Mouse (Mus musculus): Measurements from ENCODE around the gene Frmpd1. TPM values are rescaled to one million over a fixed set of nuclear protein-coding genes. Genes with fewer than 3 reads are reported as not detected.

Gene Frmpd1
- 0.38 and 0.60 TPM in 2 replicates for polyA plus RNA-seq (2015; fragmentation: Nextera tagmentation; extraction: Ambion mirVana)

DNA sequence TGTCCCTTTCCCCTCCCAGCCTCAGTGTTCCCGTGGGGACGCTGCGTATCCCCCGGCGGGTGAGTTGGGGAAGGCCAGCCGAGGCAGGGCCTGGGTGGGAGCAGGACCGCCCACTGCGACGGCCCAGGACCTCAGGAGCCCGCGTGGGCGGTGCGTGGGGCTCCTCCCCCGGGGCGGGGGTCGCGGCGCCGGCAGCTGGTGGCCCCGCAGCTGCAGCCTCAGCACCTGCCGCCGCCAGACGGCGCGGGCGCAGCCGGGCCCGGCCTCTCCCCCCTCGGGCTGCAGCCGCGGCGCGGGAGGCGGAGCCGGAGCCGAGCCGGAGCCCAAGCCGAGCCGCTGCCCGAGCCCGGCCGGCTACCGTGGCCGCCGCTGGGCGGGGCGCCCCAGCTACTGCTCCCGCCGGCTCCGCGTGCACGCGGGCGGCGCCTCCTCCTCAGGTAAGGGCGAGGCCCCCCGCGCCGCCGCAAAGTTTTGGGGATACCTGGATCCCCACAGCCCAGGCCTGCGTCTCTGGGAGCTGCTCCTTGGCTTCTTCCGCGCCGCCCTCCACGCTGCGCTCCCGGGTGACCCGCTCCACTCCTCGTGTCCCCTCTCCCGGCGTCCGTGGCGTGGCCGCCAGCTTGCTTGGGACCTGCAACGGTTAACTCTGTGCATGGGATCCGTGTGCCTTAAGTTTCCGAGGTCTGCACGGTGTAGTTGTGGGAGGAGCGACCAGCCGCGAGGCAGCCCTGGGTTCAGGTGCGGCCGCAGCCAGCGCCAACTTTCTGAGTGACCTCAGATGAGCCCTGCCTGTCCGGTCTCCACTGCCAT is at the start of gene Frmpd1:
Gene Frmpd1 (plus strand): TSS at position 355 of the 810 bp plus-strand sequence.
- Histone ChIP-seq H3K9me3 (no peaks in the 10 kb centered on the region), H3K36me3 (no peaks in the 10 kb centered on the region), H3K4me3 (peak within 1 kb of the TSS; percentile 59), H3K9ac (replicated peaks) (peak within 1 kb of the TSS; percentile 56), H3K4me2 (replicated peaks) (peak within 1 kb of the TSS; percentile 94), H3K27me3 (peaks cover 12% of the 10 kb centered on the region; the same call in 1 of the 2 replicates), H3K4me1 (peaks cover 13% of the 10 kb centered on the region), H3K27ac (replicated peaks) (no peak within 1 kb of the TSS)
- peak; percentile 84 for ATAC-seq (replicated peaks)
- 0% methylated on average over 77 of the region's 85 CpGs for WGBS

GRCm38 (mm10) chr4:45137636-45138035 is 47.0 kb upstream of the Frmpd1 start:
- WGBS, result 62% methylated on average over 4 of the region's 4 CpGs
- no peaks in the 10 kb centered on the region for H3K36me3 ChIP-seq
- no peak overlapping the region for H3K4me3 ChIP-seq
- no peak overlapping the region for H3K9ac ChIP-seq (replicated peaks)
- no peaks in the 10 kb centered on the region for H3K27me3 ChIP-seq
- no peak overlapping the region for H3K4me2 ChIP-seq (replicated peaks)
- H3K27ac ChIP-seq (replicated peaks), result no peak overlapping the region
- no peak for ATAC-seq (replicated peaks)
- no peaks in the 10 kb centered on the region for H3K9me3 ChIP-seq
- 0 out of 2 replicates have a peak, but pooled peaks cover 3% of the 10 kb centered on the region for H3K4me1 ChIP-seq

- H3K4me2 ChIP-seq (replicated peaks), result no peak overlapping the region
- H3K36me3 ChIP-seq, result no peaks in the 10 kb centered on the region
- no peak overlapping the region for H3K9ac ChIP-seq (replicated peaks)
- no peaks in the 10 kb centered on the region for H3K9me3 ChIP-seq
- no peak for ATAC-seq (replicated peaks)
- 70% methylated on average over 5 of the region's 5 CpGs for WGBS
- H3K27me3 ChIP-seq, result no peaks in the 10 kb centered on the region
- H3K4me3 ChIP-seq, result no peak overlapping the region
- H3K27ac ChIP-seq (replicated peaks), result no peak overlapping the region
- H3K4me1 ChIP-seq, result peaks cover 11% of the 10 kb centered on the region; the same call in 1 of the 2 replicates
Observed at GRCm38 (mm10) chr4:45141835-45142234, 42.8 kb upstream of the Frmpd1 start.

DNA sequence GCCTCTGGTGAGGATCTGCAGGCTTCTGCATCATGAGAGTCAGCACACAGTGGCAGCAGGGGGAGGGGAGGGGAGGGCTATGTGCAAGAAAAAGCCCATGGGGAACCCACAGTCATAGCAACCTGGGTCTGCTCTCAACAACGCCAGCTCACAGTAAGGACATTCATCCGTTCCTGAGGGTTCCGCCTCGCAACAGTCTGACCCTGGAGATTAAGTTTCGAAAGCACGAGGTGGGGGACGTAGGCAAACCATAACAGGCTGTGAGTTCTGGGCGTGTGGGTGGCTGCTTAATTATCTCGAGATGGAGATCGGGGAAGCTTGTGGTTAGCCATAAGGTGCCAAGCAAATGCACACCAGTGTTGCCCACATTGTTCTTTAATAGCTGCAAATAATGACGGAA is 42.3 kb upstream of the Frmpd1 start:
- H3K27ac ChIP-seq (replicated peaks), result no peak overlapping the region
- H3K9ac ChIP-seq (replicated peaks), result no peak overlapping the region
- no peak overlapping the region for H3K4me2 ChIP-seq (replicated peaks)
- WGBS, result 21% methylated on average over 11 of the region's 11 CpGs
- ATAC-seq (replicated peaks), result 0 out of 2 replicates have a peak, but pooled peaks have one; percentile 43
- H3K9me3 ChIP-seq, result no peaks in the 10 kb centered on the region
- no peaks in the 10 kb centered on the region for H3K27me3 ChIP-seq
- peaks cover 11% of the 10 kb centered on the region; the same call in 1 of the 2 replicates for H3K4me1 ChIP-seq
- no peaks in the 10 kb centered on the region for H3K36me3 ChIP-seq
- no peak overlapping the region for H3K4me3 ChIP-seq

DNA sequence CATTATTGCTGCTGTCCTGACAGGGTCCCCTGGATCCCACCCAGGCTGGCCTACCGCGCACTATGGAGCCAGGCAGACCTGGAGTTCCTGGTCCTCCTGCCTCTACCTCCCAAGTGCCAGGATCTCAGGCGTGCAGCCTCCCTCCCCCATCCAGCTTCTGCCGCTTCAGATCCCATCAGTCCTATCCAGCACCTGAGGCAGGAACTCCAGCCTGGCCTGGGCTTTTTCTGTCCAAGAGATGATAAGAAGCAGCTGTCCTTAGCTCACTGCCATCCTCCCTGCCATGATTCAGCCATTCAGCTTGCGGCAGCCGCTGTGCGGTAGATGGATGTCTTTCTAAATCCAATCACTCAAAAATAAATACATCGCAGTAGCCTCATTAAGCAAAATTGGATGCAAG is 41.7 kb upstream of the Frmpd1 start:
- H3K27me3 ChIP-seq, result no peaks in the 10 kb centered on the region
- no peaks in the 10 kb centered on the region for H3K36me3 ChIP-seq
- no peaks in the 10 kb centered on the region for H3K9me3 ChIP-seq
- no peak overlapping the region for H3K4me3 ChIP-seq
- WGBS, result 60% methylated on average over 8 of the region's 8 CpGs
- H3K9ac ChIP-seq (replicated peaks), result no peak overlapping the region
- H3K27ac ChIP-seq (replicated peaks), result no peak overlapping the region
- peaks cover 11% of the 10 kb centered on the region; the same call in 1 of the 2 replicates for H3K4me1 ChIP-seq
- H3K4me2 ChIP-seq (replicated peaks), result no peak overlapping the region
- no peak for ATAC-seq (replicated peaks)

- H3K4me3 ChIP-seq, result no peak overlapping the region
- H3K27ac ChIP-seq (replicated peaks), result no peak overlapping the region
- 71% methylated on average over 3 of the region's 3 CpGs for WGBS
- no peak for ATAC-seq (replicated peaks)
- H3K9me3 ChIP-seq, result no peaks in the 10 kb centered on the region
- H3K4me1 ChIP-seq, result no peaks in the 10 kb centered on the region
- no peak overlapping the region for H3K4me2 ChIP-seq (replicated peaks)
- no peak overlapping the region for H3K9ac ChIP-seq (replicated peaks)
- H3K27me3 ChIP-seq, result no peaks in the 10 kb centered on the region
- H3K36me3 ChIP-seq, result no peaks in the 10 kb centered on the region
Observed at GRCm38 (mm10) chr4:45156433-45156832, 28.2 kb upstream of the Frmpd1 start.

- no peak overlapping the region for H3K4me2 ChIP-seq (replicated peaks)
- no peaks in the 10 kb centered on the region for H3K9me3 ChIP-seq
- H3K36me3 ChIP-seq, result no peaks in the 10 kb centered on the region
- no peak overlapping the region for H3K27ac ChIP-seq (replicated peaks)
- no peaks in the 10 kb centered on the region for H3K27me3 ChIP-seq
- H3K9ac ChIP-seq (replicated peaks), result no peak overlapping the region
- WGBS, result 75% methylated on average over 9 of the region's 9 CpGs
- ATAC-seq (replicated peaks), result no peak
- no peak overlapping the region for H3K4me3 ChIP-seq
- no peaks in the 10 kb centered on the region for H3K4me1 ChIP-seq
Observed at GRCm38 (mm10) chr4:45158608-45159007, 26.1 kb upstream of the Frmpd1 start.

GRCm38 (mm10) chr4:45160773-45161172 is 23.9 kb upstream of the Frmpd1 start:
- Histone ChIP-seq H3K9ac (replicated peaks) (no peak overlapping the region), H3K4me1 (no peaks in the 10 kb centered on the region), H3K9me3 (no peaks in the 10 kb centered on the region), H3K4me3 (no peak overlapping the region), H3K4me2 (replicated peaks) (no peak overlapping the region), H3K27me3 (no peaks in the 10 kb centered on the region), H3K36me3 (no peaks in the 10 kb centered on the region), H3K27ac (replicated peaks) (no peak overlapping the region)
- WGBS, result 85% methylated on average over 6 of the region's 6 CpGs
- no peak for ATAC-seq (replicated peaks)

GRCm38 (mm10) chr4:45163711-45164110 is 21.0 kb upstream of the Frmpd1 start:
- H3K36me3 ChIP-seq, result no peaks in the 10 kb centered on the region
- H3K27me3 ChIP-seq, result no peaks in the 10 kb centered on the region
- H3K27ac ChIP-seq (replicated peaks), result no peak overlapping the region
- H3K4me3 ChIP-seq, result no peak overlapping the region
- no peak overlapping the region for H3K9ac ChIP-seq (replicated peaks)
- H3K4me2 ChIP-seq (replicated peaks), result no peak overlapping the region
- no peaks in the 10 kb centered on the region for H3K4me1 ChIP-seq
- H3K9me3 ChIP-seq, result no peaks in the 10 kb centered on the region
- WGBS, result 8% methylated on average over 1 of the region's 1 CpGs
- ATAC-seq (replicated peaks), result no peak

- no peaks in the 10 kb centered on the region for H3K27me3 ChIP-seq
- no peak overlapping the region for H3K4me3 ChIP-seq
- H3K36me3 ChIP-seq, result no peaks in the 10 kb centered on the region
- H3K27ac ChIP-seq (replicated peaks), result no peak overlapping the region
- no peak overlapping the region for H3K9ac ChIP-seq (replicated peaks)
- H3K9me3 ChIP-seq, result no peaks in the 10 kb centered on the region
- WGBS, result 85% methylated on average over 1 of the region's 1 CpGs
- no peaks in the 10 kb centered on the region for H3K4me1 ChIP-seq
- H3K4me2 ChIP-seq (replicated peaks), result no peak overlapping the region
- no peak for ATAC-seq (replicated peaks)
Observed at GRCm38 (mm10) chr4:45165477-45165876, 19.2 kb upstream of the Frmpd1 start.

GRCm38 (mm10) chr4:45165955-45166354 is 18.7 kb upstream of the Frmpd1 start:
- ATAC-seq (replicated peaks), result no peak
- Histone ChIP-seq H3K4me3 (no peak overlapping the region), H3K4me2 (replicated peaks) (no peak overlapping the region), H3K9me3 (no peaks in the 10 kb centered on the region), H3K27ac (replicated peaks) (no peak overlapping the region), H3K4me1 (no peaks in the 10 kb centered on the region), H3K36me3 (no peaks in the 10 kb centered on the region), H3K27me3 (no peaks in the 10 kb centered on the region), H3K9ac (replicated peaks) (no peak overlapping the region)
- WGBS, result 77% methylated on average over 3 of the region's 3 CpGs

- Histone ChIP-seq H3K4me2 (replicated peaks) (no peak overlapping the region), H3K36me3 (no peaks in the 10 kb centered on the region), H3K27me3 (no peaks in the 10 kb centered on the region), H3K9me3 (no peaks in the 10 kb centered on the region), H3K27ac (replicated peaks) (no peak overlapping the region), H3K4me1 (no peaks in the 10 kb centered on the region), H3K9ac (replicated peaks) (no peak overlapping the region), H3K4me3 (no peak overlapping the region)
- ATAC-seq (replicated peaks), result no peak
- 82% methylated on average over 9 of the region's 9 CpGs for WGBS
Observed at GRCm38 (mm10) chr4:45171340-45171739, 13.3 kb upstream of the Frmpd1 start.

All from forebrain, embryonic 15.5 days (tissue).